Mouse (Mus musculus) thymus, postnatal 4 days (tissue): Measurements from ENCODE around the gene Dhx29.
"Not testable (repeated sequence)": the region's sequence is repeated elsewhere in the genome, so short reads cannot be mapped to it uniquely, and the experiment has no call there.

ENCODE experiments used
- DNase-seq: peaks from one replicate; pipeline ENCODE4 v3.0.0; 2021

The Dhx29 gene

DNA sequence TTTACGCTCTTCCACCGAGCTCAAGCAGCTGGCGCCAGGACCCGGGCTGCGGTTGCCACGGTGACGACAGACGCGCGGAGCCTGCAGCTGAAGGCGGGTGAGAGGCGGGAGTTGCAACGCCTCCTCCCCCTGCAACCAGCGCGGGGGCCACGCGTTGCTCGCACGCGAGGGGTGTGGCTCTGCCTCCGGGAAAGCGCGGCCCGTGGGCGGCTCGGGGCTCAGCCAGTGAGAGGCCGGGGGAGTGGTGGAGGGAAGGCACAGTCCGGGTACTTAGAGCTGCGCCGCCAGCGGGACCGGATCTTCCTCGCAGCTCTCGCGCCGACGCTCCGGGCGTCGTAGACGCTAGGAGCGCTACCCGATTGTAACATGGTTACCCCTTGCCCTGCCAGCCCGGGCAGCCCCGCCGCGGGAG, 60.3 kb downstream of the Dhx29 start, which contains the start of gene Ccno:
Gene Ccno, plus strand, starts transcription at position 271 of the 412 bp plus-strand sequence.
- peak; percentile 93 for DNase-seq

DNA sequence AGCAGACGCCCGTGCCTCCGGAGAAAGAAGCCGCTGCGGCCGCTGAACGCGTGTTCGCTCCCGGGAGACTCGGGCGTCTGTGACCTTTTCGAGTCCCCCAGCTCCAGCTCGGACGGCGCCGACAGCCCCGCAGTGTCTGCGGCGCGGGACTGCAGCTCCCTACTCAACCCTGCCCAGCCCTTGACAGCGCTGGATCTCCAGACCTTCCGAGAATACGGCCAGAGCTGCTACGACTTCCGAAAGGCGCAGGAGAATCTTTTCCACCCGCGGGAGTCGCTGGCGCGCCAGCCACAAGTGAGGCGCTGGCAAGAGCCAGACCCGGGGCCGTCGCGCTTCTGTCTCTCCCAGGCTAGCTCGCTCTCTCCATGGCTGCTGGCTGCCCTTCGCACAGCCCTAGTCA, 60.7 kb downstream of the Dhx29 start:
- no peak for DNase-seq

DNA sequence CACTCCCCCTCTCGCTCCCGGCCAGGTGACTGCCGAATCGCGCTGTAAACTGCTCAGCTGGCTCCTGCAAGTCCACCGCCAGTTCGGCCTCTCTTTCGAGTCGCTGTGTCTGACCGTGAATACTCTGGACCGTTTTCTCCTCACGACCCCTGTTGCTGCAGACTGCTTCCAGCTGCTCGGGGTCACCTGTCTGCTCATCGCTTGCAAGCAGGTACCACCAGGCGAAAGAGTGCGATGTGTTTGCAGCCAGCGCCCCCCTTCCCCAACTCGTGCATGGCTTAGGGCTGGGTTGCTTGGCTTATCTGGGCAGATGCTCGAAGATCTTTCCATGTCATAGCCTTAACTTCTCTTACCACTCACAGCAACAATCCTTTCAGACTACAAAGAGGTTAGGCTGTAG, 61.6 kb downstream of the Dhx29 start:
- peak; percentile 43 for DNase-seq

GRCm38 (mm10) chr13:112989541-112989940, 62.3 kb downstream of the Dhx29 start:
- peak; percentile 39 for DNase-seq

DNA sequence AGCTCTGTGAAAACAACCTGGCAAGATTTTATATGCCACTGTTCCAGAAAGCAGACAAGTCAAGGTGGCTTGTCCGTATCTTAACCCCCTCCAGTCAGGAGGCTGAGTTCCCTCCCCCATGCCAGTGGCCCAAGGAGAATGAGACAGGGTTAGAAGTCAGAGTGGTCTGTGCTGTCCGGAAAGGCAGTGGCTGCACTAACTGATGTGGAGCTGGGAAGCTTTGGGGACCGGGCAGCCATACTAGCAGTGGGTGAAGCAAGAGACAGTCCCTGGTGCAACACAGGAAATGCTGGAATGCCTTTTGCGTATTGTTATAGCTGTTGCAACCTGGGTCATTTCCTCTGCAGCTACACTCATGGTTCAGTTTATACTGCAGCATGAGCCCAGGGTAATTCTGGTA, 63.1 kb downstream of the Dhx29 start:
- DNase-seq: no peak

DNA sequence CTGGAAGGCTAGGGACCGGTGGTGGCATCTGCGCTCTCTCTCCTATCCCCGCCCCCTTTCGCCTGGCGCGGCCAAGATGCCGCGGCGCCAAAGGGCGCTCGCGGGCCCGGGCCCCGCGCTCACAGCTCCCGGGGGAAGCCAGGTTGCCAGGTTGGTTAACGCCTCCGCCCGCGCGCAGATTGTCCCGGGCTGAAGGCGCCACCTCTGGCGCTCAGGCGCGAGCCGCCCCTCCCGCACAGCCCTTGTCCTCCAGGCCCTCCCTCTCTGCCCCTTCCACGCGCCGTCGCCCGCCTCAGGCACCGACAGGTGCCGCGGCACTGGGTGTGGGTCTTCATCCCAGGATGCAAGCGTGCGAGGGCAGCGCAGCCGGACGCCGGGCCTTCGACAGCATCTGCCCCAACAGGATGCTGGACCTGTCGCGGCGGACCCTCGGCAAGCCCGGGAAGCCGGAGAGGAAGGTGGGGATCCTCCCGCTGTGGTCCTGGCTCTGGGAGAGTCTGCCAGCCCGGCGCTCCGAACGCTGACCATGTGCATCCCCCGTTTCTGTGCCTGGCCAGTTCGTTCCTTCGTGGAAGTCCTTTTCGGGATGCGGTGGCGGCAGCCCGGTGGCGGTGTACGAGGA, 66.4 kb downstream of the Dhx29 start, which contains the start of gene Mcidas:
Gene Mcidas, plus strand, starts transcription at position 315 of the 622 bp plus-strand sequence.
- DNase-seq: peak; percentile 50

DNA sequence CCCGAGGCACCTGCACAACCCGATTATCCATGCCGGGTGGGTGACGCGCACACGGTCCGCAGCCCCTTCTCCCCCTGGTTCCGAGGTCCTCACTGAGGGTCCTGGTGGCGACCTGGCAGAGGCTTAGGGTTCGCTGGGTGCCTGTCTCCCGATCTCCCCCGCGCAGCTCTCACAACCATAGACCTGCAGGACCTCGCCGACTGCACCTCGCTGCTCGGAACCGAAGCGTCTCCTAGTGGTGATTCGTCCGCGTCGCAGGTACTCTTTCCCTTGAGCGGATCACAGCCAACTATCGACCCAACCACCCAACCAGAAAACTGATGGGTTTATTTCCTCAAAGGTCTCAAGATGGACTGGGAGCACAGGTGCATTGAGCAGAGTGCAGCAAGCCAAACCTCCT, 66.9 kb downstream of the Dhx29 start:
- DNase-seq: peak; percentile 82

- no peak for DNase-seq
These were observed 69.2 kb downstream of the Dhx29 start for GRCm38 (mm10) chr13:112996407-112996806.

- no peak for DNase-seq
These were observed 70.1 kb downstream of the Dhx29 start for GRCm38 (mm10) chr13:112997369-112997768.

DNA sequence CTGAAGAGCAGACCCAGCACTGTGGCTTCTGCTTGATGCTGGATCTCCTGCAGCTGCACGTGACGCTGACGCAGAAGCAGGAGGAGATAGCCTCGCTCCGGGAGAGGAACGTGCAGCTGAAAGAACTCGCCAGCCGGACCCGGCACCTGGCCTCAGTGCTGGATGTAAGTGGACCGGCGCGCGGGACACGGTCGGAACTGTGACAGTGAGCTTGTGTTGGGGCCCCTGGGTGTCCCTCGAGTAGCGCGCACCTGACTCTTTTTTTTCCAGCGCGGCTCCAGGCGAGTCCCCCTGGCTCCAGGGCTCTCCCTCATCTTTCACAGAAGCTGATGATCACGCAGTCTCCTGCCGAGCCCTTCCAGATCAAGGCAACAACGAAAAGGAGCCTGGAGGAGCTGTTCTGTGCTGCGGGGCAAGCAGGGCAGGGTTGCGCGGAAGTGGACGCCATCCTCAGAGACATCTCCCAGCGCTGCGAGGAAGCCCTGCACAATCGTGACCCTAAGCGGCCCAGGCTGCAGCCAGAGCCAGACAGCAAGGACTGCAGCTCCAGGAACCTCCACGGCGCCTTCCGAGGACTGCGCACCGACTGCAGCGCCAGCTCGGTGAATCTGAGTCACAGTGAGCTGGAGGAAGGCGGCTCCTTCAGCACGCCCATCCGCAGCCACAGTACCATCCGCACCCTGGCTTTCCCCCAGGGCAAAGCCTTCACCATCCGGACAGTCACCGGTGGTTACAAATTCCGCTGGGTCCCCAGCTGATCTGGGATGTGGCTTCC, 71.4 kb downstream of the Dhx29 start:
- peak; percentile 40 for DNase-seq

DNA sequence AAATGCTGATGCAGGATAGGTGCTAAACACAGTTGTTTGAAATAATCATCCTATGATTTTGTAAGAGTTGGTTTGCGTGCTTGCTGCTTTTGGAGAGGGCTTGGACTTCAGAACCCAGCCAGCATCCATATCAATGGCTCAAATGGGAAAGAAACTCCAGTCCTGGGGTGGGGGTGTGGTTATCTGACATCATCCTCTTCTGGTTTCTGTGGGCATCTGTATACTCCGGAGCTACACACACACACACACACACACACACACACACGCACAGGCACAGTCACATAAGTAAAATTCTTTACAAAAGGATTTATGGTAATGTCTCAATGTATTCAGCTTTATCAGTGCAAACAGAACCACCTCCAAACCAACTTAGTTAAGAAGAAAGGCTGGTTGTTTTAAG, 72.8 kb downstream of the Dhx29 start:
- no peak for DNase-seq

GRCm38 (mm10) chr13:113000576-113001318, 73.5 kb downstream of the Dhx29 start:
- DNase-seq: no peak

- DNase-seq: no peak
These were observed 85.4 kb downstream of the Dhx29 start for GRCm38 (mm10) chr13:113012683-113013082.

DNA sequence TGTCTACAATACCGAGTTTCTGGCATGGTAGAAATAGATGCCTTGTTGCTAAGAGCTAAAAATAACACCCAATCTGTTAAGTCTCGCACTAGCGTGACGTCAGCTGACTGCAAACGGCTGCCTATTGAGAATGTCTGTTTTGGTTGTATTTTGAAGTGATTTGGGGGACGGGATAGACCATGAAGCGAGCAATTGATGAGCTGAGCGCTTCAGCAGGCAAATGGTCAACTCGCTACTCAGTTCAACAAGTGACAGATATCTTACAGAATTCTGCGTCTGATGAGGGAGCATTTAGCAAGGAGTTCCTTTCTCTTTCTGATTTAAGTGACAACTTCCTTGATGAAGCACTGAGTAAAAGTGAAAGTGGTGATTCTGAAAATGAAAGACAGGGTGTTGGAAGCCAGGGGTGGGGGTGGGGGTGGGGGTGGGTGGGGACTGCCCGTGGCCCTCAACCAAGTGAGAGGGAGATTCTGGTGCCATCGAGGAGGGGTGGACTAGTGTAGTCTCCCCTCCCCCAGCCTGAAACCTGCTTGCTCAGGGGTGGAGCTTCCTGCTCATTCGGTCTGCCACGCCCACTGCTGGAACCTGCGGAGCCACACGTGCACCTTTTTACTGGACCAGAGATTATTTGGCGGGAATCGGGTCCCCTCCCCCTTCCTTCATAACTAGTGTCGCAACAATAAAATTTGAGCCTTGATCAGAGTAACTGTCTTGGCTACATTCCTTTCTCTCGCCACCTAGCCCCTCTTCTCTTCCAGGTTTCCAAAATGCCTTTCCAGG, 86.1 kb downstream of the Dhx29 start:
- not testable (repeated sequence) for DNase-seq
